Mouse (Mus musculus): Measurements from ENCODE around the gene Gle1.
"Not testable (repeated sequence)": the region's sequence is repeated elsewhere in the genome, so short reads cannot be mapped to it uniquely, and the experiment has no call there.

Gle1 gene

DNA sequence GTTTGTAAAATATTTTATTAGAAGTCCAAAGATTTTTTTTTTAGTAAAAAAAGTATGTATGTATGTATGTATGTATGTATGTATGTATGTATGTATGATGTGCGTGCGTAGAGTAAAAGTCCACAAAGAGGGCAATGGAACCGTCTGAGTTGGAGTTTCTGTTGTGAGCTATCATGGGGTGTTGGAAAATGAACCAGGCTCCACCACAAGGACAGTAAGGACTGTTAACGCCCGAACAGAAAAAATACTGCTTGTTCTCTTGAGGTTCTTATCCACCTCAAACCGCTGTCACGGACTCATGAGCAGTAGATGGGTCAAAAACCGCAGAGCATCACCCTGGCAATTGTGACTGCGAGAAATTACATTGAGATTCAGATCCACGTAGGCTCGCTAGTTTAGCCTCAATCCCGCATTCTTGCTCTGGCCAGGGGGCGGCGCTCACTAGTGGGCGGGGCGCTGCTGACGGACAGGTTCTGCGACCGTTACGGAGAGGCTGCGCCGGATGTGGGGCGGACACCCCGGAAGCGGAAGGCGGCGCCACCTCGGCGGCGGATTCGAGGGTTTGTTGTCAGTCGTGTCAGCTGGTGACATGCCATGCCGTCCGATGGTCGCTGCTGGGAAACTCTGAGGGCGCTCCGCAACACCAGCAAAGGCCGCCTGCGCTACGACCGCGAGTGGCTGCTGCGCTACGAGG is at the start of gene Gle1:
TSS of gene Gle1 (plus strand) at position 521 of the 694 bp plus-strand sequence.
- DNase-seq (ENCODE audit: low spot score), result peak; percentile 97

- DNase-seq (ENCODE audit: low spot score), result not testable (repeated sequence)
These were observed 48.5 kb upstream of the Gle1 start for GRCm38 (mm10) chr2:29886659-29887292.

DNA sequence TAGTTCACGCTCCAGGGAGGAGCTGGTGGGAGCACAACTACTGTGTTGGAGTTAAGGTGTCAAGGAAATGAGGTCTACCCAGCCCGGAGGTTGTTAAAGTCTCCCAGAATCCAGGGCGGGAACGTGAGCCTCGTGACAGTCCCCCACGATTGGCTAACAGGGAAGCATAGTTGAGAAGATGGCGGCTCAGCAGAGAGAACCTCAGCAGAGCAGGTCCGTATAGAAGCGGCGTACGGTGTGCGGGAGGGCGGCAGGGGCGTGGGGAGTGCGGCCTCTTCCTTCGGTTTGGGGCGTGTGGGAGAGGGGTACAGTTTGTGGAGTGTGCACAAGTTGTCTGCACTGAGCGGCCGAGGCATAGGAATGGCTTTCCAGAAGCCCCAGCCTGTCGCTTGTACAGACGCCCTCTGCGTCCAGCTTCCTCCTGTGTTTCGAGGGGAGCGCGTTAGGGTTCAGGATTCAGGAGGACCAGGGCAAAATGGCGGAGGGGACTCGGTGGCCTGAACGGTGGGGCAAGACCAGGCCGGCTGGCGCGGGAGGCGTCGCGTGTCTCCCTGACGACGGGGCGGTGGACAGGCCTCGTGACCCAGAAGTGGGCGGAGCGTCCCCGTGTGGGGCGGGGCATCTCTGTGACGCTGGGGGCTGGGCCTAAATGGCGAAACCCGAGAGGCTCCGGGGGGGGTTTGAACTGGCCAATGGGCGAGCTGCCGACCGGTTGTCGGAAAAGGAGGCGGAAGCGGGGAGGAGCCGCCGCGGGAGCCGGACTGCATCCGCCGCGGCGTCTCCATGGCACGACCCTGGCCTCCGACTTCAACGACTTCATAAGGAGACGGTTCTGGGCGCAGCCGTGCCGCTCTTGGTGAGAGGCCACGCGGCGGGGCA is 45.9 kb upstream of the Gle1 start, which contains the start of gene Odf2:
TSS of gene Odf2 (plus strand) at position 156 of the 879 bp plus-strand sequence.
- peak; percentile 100 for DNase-seq (ENCODE audit: low spot score)

GRCm38 (mm10) chr2:29889991-29890833 is 45.0 kb upstream of the Gle1 start:
- DNase-seq (ENCODE audit: low spot score), result peak; percentile 88

DNA sequence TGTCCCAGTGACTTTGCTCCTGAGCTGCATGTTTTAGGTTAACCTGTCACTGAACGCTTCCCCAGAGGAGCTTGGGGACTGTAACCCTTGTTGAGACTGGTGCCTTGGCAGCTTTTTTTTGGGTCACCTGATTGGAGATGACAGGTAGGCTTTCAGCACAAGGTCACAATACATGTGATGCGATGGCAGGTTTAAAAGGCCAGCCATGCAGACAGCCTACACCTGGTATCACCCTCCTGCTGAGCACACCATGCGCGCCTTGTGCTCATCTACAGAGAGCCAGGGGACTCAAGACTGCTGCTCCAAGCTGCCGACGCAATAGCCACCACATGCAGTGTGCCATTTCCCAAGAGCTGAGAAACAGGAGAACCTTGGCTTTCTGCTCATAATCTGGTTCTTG is 43.5 kb upstream of the Gle1 start:
- no peak for DNase-seq (ENCODE audit: low spot score)

DNA sequence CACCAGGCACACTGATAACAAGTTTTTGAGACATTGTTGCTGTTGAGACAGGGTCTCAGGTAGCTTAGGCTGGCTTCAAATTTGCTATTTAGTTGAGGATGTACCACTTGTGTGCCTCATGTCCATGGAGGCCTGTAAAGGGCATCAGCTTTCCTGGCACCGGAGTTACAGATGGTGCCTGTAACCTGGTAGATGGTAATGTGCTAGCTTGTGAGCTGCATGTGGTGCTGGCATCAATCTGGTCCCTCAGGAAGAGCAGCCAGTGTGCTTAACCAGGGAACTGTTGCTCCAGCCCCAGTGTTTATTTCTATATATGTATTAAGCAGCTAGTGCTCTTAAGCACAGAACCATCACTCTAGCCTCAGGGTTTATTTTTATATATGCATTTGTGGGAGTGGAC is 39.2 kb upstream of the Gle1 start:
- DNase-seq (ENCODE audit: low spot score), result no peak

DNA sequence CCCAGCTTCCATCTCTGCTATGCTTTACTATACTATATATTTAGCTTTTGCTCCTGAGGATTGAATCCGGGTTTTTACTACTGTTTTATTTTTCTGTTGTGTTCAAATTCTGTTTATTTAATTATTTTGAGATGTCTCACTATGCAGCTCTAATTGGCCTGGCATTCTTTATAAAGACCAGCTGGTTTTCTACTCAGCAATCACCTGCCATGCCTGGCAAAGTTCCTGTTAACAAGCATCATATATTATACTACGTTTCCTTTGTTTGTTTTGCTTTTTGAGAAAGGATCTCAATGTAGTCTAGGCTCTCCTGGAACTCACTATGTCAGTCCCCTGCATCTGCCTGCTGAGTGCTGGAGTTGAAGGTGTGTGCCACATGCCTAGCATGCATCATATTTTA is 37.9 kb upstream of the Gle1 start:
- no peak for DNase-seq (ENCODE audit: low spot score)

DNA sequence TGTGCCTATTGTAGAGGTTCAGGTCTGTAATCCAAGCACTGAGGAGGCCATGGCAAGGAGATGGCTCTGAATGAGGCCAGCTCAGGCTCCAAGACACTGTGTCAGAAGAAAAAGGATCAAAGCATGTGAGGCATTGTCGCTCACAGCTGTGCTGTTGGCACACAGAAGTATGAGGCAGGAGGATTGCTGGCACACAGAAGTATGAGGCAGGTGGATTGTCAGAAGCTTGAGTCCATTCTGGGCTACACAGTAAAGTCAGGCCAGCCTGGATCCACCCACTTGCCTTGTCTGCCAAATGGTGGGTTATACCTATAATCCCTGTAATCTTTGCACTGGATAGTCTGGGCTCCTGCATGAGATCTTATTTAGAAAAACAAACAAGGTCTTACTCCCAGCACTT is 37.1 kb upstream of the Gle1 start:
- no peak for DNase-seq (ENCODE audit: low spot score)

DNA sequence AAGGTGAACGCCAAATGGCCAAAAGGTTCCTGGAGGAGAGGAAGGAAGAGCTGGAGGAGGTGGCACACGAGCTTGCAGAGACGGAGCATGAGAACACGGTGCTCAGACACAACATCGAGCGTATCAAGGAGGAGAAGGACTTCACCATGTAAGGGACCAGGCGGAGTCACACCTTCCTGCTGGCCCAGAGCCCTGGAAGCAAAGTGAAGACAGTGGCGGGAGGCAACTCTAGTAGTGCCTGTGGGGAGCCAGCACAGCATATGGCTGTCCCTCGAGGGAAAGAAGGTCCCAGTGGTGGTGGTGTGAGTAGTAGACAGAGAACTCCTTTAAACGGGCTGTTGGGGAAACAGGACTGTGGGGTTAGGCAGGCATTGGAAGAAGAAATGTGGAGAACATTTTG is 33.0 kb upstream of the Gle1 start:
- no peak for DNase-seq (ENCODE audit: low spot score)

- DNase-seq (ENCODE audit: low spot score), result not testable (repeated sequence)
These were observed 27.1 kb upstream of the Gle1 start for GRCm38 (mm10) chr2:29908171-29908570.

GRCm38 (mm10) chr2:29910042-29910441 is 25.2 kb upstream of the Gle1 start:
- DNase-seq (ENCODE audit: low spot score), result no peak

GRCm38 (mm10) chr2:29917621-29918020 is 17.6 kb upstream of the Gle1 start:
- peak; percentile 43 for DNase-seq (ENCODE audit: low spot score)

DNA sequence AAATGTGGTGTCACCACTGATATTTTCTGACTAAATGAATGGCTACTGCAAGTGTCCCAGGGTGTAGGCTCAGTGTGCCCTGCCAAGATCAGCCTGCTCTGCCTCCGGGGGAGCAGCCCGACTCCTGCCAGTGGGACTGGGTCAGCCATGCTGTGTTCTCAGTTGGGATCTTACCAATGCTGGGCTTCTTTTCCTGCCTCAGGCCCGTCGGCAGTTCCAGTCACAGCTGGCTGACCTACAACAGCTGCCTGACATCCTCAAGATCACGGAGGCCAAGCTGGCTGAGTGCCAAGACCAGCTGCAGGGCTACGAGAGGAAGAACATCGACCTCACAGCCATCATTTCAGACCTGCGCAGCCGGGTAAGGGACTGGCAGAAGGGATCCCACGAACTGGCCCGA is 13.2 kb upstream of the Gle1 start:
- DNase-seq (ENCODE audit: low spot score), result peak; percentile 60

DNA sequence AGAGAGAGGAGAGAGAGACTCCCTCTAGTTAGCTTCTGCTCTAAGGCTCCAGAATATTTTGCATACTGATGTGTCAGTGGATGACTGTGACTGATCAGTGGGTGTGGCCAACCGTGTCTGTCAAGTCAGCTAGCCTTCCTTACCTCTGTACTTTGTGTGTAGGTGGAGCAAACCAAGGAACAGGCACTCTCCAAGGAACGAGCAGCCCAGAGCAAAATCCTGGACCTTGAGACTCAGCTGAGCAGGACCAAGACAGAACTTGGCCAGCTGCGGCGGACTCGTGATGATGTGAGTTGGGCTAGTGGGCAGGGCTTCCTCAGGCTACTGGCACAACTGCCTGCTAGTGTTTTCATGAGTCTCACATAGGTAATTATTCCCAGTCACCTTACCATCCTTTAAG is 8.7 kb upstream of the Gle1 start:
- no peak for DNase-seq (ENCODE audit: low spot score)

GRCm38 (mm10) chr2:29930506-29930905 is 4.7 kb upstream of the Gle1 start:
- no peak for DNase-seq (ENCODE audit: low spot score)

- no peak for DNase-seq (ENCODE audit: low spot score)
These were observed 4.0 kb upstream of the Gle1 start for GRCm38 (mm10) chr2:29931194-29931593.

GRCm38 (mm10) chr2:29940073-29940472 is 4.8 kb downstream of the Gle1 start:
- DNase-seq (ENCODE audit: low spot score), result no peak

- DNase-seq (ENCODE audit: low spot score), result no peak
These were observed 5.6 kb downstream of the Gle1 start for GRCm38 (mm10) chr2:29940826-29941225.

GRCm38 (mm10) chr2:29944723-29945122 is 9.5 kb downstream of the Gle1 start:
- DNase-seq (ENCODE audit: low spot score), result no peak

GRCm38 (mm10) chr2:29948896-29949295 is 13.7 kb downstream of the Gle1 start:
- DNase-seq (ENCODE audit: low spot score), result no peak

GRCm38 (mm10) chr2:29961246-29961645 is 26.0 kb downstream of the Gle1 start:
- DNase-seq (ENCODE audit: low spot score), result no peak

All from ovary, postnatal 36 days (tissue).